Mouse (Mus musculus): ENCODE measurements around the gene Cacna1g. TPM values are rescaled to one million over a fixed set of nuclear protein-coding genes. Genes with fewer than 3 reads are reported as not detected.
A peak's percentile ranks its signal among the peaks of the same experiment; 100 is the strongest.
"Not testable (repeated sequence)": the region's sequence is repeated elsewhere in the genome, so short reads cannot be mapped to it uniquely, and the experiment has no call there.

The Cacna1g gene
- polyA plus RNA-seq, 1 experiment from 2014 or later = 7.6 TPM

DNA sequence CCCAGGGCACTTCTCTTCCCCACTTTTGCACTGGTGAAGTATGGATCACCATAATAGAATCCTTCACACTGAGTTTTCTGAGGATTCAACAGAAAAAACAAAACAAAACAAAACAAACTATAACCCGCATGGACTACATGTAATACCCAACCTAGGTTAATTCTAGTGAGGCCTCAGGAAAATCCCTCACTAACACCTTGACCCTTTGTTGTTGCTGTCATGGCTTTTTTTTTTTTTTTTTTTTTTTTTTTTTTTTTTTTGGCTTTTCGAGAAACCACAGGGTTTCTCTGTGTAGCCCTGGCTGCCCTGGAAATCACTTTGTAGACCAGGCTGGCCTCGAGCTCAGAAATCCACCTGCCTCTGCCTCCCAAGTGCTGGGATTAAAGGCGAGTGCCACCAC is 80.5 kb downstream of the Cacna1g start:
- H3K9me3 ChIP-seq (ENCODE audit: control insufficient read depth, low read length); DNase-seq (ENCODE audit: low spot score, missing footprints); H3K4me1 ChIP-seq (ENCODE audit: control insufficient read depth, insufficient read depth, low read length); H3K27ac ChIP-seq (ENCODE audit: low read depth, low read length); H3K4me2 ChIP-seq; H3K9ac ChIP-seq (ENCODE audit: low read length); ATAC-seq (ENCODE audit: low FRiP score); H3K4me3 ChIP-seq (ENCODE audit: low read depth, low read length); H3K27me3 ChIP-seq (ENCODE audit: control insufficient read depth, insufficient read depth, low read length); H3K36me3 ChIP-seq (ENCODE audit: control insufficient read depth, insufficient read depth, low read length): not testable (repeated sequence)
- WGBS = 87% methylated on average over 4 of the region's 4 CpGs

DNA sequence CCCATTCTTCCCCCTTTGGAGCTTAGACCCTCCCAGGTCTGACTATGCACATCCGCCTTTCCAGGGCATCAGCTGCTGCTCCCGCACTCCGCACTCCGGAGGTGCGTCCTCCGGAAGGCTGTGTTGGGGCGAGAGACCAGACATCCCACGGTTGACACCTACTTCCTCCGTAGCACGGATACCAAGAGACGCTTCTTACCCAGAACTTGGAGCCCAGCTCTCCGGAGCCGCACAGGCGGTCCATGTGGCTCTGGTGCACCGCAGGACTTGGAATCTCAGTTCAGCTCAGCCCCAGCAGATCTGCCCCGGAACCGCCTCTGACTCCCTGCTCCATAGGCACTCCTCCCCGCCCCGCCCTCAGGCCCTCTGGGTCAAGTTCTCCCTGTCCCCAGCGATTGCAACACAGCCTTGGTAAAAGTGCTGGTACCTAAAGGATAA is 81.3 kb downstream of the Cacna1g start, which contains the start of gene Abcc3:
Abcc3 (minus strand) TSS at position 326 of the 438 bp plus-strand sequence.
- Histone ChIP-seq H3K9me3 (ENCODE audit: control insufficient read depth, low read length) (no peaks in the 10 kb centered on the region), H3K27me3 (ENCODE audit: control insufficient read depth, insufficient read depth, low read length) (peaks cover 2% of the 10 kb centered on the region; the same call in 1 of the 2 replicates), H3K4me3 (ENCODE audit: low read depth, low read length) (peak within 1 kb of the TSS; percentile 7; the same call in 1 of the 2 replicates), H3K36me3 (ENCODE audit: control insufficient read depth, insufficient read depth, low read length) (no peaks in the 10 kb centered on the region), H3K9ac (ENCODE audit: low read length) (peak within 1 kb of the TSS; percentile 33; the same call in 1 of the 2 replicates), H3K4me1 (ENCODE audit: control insufficient read depth, insufficient read depth, low read length) (peaks cover 2% of the 10 kb centered on the region; the same call in 1 of the 2 replicates), H3K4me2 (peak within 1 kb of the TSS; percentile 39), H3K27ac (ENCODE audit: low read depth, low read length) (no peak within 1 kb of the TSS)
- no peak for ATAC-seq (ENCODE audit: low FRiP score)
- 16% methylated on average over 20 of the region's 20 CpGs for WGBS
- DNase-seq (ENCODE audit: low spot score, missing footprints) = no peak

DNA sequence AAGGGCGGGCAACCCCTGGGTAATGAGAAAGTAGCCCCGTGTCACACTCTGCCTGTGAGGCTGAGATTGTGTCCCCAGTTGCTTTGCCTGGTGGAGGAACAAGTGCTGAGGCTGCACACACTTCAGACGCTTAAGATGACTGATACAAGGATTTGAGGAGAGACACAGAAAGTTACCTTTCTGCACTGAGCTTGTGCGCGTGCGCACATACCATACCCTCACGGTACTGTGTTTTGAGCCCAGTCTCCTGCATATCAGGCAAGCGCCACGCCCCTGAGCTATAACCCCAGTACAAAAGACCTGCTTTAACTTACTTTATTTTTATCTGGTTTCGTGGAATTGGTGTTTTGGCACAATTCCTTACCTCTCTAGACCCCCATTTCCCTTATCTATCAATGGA is 82.3 kb downstream of the Cacna1g start:
- H3K4me2 ChIP-seq = no peak overlapping the region
- H3K27me3 ChIP-seq (ENCODE audit: control insufficient read depth, insufficient read depth, low read length) = peaks cover 2% of the 10 kb centered on the region; the same call in 1 of the 2 replicates
- ATAC-seq (ENCODE audit: low FRiP score) = no peak
- no peaks in the 10 kb centered on the region for H3K36me3 ChIP-seq (ENCODE audit: control insufficient read depth, insufficient read depth, low read length)
- no peaks in the 10 kb centered on the region for H3K9me3 ChIP-seq (ENCODE audit: control insufficient read depth, low read length)
- H3K9ac ChIP-seq (ENCODE audit: low read length) = no peak overlapping the region
- peaks cover 2% of the 10 kb centered on the region; the same call in 1 of the 2 replicates for H3K4me1 ChIP-seq (ENCODE audit: control insufficient read depth, insufficient read depth, low read length)
- 92% methylated on average over 10 of the region's 10 CpGs for WGBS
- H3K4me3 ChIP-seq (ENCODE audit: low read depth, low read length) = no peak overlapping the region
- DNase-seq (ENCODE audit: low spot score, missing footprints) = peak; percentile 21
- H3K27ac ChIP-seq (ENCODE audit: low read depth, low read length) = no peak overlapping the region

DNA sequence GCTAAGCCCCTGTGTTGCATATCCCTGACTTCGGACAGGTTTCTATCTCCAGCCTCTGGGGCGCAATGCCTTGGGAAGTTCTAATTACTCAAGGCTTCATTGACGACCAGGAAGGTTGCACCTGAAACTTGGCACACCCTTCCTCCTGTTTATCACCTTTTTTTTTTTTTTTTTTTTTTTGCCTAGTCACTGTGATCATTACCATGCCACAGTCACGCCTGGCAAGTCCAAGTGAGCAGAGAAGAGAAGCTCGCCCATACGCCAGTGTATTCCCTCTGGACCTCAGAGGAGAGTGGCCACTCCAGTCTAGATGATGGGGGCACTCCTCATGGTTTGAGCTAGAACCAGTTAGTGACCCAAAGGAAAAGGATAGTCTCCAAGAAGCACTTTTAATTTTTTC is 83.2 kb downstream of the Cacna1g start:
- no peak for ATAC-seq (ENCODE audit: low FRiP score)

DNA sequence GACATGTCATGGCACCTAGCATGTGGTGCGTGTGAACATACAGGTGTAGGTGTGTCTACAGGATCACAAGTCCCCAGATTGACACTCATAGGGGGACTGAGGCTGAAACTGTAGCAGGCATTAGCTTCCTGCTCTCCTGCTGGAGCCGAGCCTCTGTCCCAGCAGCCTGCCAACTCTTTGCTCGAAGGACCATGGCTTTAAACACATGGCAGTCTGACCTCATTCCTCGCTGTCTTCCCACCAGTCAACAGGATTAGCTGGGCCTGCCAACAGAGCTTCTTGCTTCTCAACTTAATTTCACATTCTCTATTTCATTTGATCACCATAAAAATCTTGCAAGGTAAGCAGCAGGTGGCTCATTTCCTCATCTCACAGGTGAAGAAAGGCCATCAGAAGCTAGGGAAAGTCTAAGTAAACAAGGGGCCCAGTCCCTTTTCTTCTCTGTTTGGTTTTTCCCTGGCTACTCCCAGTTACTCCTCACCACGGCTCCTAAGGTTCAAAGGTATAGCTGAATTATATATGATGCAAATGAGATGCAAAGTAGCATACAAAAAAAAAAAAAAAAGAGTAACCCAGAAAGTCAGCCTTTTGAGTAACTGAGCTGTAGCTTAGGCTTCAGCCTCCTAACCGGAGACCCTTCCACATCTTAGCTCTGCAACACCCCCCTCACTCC is 84.1 kb downstream of the Cacna1g start:
- peak; percentile 78 for DNase-seq (ENCODE audit: low spot score, missing footprints)
- no peak overlapping the region for H3K4me3 ChIP-seq (ENCODE audit: low read depth, low read length)
- H3K27ac ChIP-seq (ENCODE audit: low read depth, low read length) = no peak overlapping the region
- peaks cover 2% of the 10 kb centered on the region; the same call in 1 of the 2 replicates for H3K27me3 ChIP-seq (ENCODE audit: control insufficient read depth, insufficient read depth, low read length)
- no peak overlapping the region for H3K4me2 ChIP-seq
- 68% methylated on average over 6 of the region's 6 CpGs for WGBS
- H3K9ac ChIP-seq (ENCODE audit: low read length) = no peak overlapping the region
- no peak for ATAC-seq (ENCODE audit: low FRiP score)
- H3K36me3 ChIP-seq (ENCODE audit: control insufficient read depth, insufficient read depth, low read length) = no peaks in the 10 kb centered on the region
- peaks cover 13% of the 10 kb centered on the region for H3K4me1 ChIP-seq (ENCODE audit: control insufficient read depth, insufficient read depth, low read length)
- no peaks in the 10 kb centered on the region for H3K9me3 ChIP-seq (ENCODE audit: control insufficient read depth, low read length)

More for the DNA sequence above, 83.2 kb downstream of the Cacna1g start:
- Histone ChIP-seq H3K4me1 (ENCODE audit: control insufficient read depth, insufficient read depth, low read length) (peaks cover 10% of the 10 kb centered on the region), H3K36me3 (ENCODE audit: control insufficient read depth, insufficient read depth, low read length) (no peaks in the 10 kb centered on the region), H3K4me2 (no peak overlapping the region), H3K27me3 (ENCODE audit: control insufficient read depth, insufficient read depth, low read length) (peaks cover 2% of the 10 kb centered on the region; the same call in 1 of the 2 replicates), H3K4me3 (ENCODE audit: low read depth, low read length) (no peak overlapping the region), H3K9me3 (ENCODE audit: control insufficient read depth, low read length) (no peaks in the 10 kb centered on the region), H3K9ac (ENCODE audit: low read length) (no peak overlapping the region), H3K27ac (ENCODE audit: low read depth, low read length) (no peak overlapping the region)
- 89% methylated on average over 6 of the region's 6 CpGs for WGBS
- no peak for DNase-seq (ENCODE audit: low spot score, missing footprints)

DNA sequence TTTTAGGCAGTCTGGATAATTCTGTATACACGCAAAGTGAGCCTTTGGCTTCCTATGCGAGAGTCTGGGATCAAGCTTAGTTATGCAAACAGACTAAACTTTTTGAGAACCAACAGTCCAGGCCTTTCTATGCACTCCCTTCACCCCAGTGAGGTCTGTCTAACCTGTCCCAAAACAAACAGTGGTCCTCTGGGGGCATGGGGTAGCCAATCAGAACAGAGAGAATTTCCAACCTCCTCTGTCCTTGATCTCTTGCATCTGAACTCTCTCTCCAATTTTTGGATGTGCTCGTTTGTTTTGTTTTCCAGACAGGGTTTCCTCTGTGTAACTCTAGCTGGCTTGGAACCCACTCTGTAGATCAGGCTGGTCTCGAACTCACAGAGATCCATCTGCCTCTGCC is 85.0 kb downstream of the Cacna1g start:
- WGBS = 89% methylated on average over 4 of the region's 4 CpGs
- ATAC-seq (ENCODE audit: low FRiP score) (no peak), DNase-seq (ENCODE audit: low spot score, missing footprints) (no peak)
- H3K36me3 ChIP-seq (ENCODE audit: control insufficient read depth, insufficient read depth, low read length) = no peaks in the 10 kb centered on the region
- peaks cover 13% of the 10 kb centered on the region for H3K4me1 ChIP-seq (ENCODE audit: control insufficient read depth, insufficient read depth, low read length)
- no peak overlapping the region for H3K4me2 ChIP-seq
- peaks cover 2% of the 10 kb centered on the region; the same call in 1 of the 2 replicates for H3K27me3 ChIP-seq (ENCODE audit: control insufficient read depth, insufficient read depth, low read length)
- H3K4me3 ChIP-seq (ENCODE audit: low read depth, low read length) = no peak overlapping the region
- no peak overlapping the region for H3K9ac ChIP-seq (ENCODE audit: low read length)
- H3K27ac ChIP-seq (ENCODE audit: low read depth, low read length) = no peak overlapping the region
- H3K9me3 ChIP-seq (ENCODE audit: control insufficient read depth, low read length) = no peaks in the 10 kb centered on the region

DNA sequence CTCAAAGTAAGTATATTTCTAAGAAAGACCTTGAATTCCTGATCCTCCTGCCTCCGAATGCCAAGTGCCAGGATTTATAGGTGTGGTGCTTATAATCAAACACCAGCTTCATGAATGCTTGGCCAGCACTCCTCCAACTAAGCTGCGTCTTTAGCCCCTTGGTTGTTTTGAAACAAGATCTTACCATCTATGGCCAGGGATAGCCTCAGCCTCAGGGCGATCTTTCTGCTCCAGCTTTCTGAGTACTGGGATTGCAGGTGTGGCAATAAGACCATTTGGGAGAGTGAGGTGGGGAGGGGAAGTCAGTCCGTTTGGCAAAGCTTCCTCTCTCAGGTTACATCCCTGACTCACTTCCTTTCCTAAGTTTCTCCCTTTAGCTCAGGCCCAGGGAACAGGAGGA is 86.2 kb downstream of the Cacna1g start:
- Histone ChIP-seq H3K27me3 (ENCODE audit: control insufficient read depth, insufficient read depth, low read length) (peaks cover 2% of the 10 kb centered on the region; the same call in 1 of the 2 replicates), H3K4me2 (no peak overlapping the region), H3K9me3 (ENCODE audit: control insufficient read depth, low read length) (no peaks in the 10 kb centered on the region), H3K27ac (ENCODE audit: low read depth, low read length) (no peak overlapping the region), H3K36me3 (ENCODE audit: control insufficient read depth, insufficient read depth, low read length) (no peaks in the 10 kb centered on the region), H3K9ac (ENCODE audit: low read length) (no peak overlapping the region), H3K4me1 (ENCODE audit: control insufficient read depth, insufficient read depth, low read length) (peaks cover 13% of the 10 kb centered on the region), H3K4me3 (ENCODE audit: low read depth, low read length) (no peak overlapping the region)
- WGBS = 85% methylated on average over 4 of the region's 4 CpGs
- ATAC-seq (ENCODE audit: low FRiP score) = no peak
- no peak for DNase-seq (ENCODE audit: low spot score, missing footprints)

DNA sequence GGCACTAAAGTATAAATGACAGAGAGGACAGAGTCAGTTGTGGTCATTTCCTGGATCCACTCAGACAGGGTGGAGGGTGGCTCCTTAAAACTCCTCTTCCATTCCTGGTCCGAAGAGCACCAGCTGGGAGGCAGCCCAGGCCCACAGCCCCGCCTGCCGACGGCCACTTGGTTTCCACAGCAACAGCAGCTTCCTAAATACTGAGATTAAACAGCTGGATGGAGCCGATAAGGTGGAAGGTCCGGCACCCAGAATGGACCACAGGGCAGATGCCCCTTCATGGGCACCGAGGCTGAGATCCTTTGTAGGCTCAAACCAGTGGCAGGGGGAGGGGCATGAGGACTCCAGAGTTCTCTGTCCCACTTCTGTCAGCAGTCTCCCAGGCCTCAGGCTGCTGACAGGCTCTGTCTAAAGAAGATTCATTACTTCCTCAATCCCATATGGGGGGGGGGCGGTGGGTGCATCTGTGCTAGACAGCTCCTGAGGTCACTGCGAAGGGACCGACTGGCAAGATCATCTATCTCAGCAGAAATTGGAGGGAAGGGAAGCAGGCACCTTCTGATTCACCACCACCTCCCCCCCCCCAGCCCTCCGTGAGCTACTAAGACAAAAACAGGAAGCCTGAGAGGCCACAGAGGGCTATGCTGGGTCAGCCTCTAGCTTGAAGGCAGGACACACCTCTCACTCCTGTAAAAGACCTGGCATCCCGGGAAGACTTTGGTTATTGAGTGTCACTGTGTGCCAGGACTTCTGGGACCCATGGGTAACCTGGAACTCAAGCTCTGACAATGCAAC is 87.8 kb downstream of the Cacna1g start:
- Histone ChIP-seq H3K9ac (ENCODE audit: low read length) (no peak overlapping the region), H3K27ac (ENCODE audit: low read depth, low read length) (no peak overlapping the region), H3K27me3 (ENCODE audit: control insufficient read depth, insufficient read depth, low read length) (no peaks in the 10 kb centered on the region), H3K4me3 (ENCODE audit: low read depth, low read length) (no peak overlapping the region), H3K9me3 (ENCODE audit: control insufficient read depth, low read length) (no peaks in the 10 kb centered on the region), H3K4me2 (no peak overlapping the region; the same call in 1 of the 2 replicates), H3K4me1 (ENCODE audit: control insufficient read depth, insufficient read depth, low read length) (peaks cover 10% of the 10 kb centered on the region), H3K36me3 (ENCODE audit: control insufficient read depth, insufficient read depth, low read length) (no peaks in the 10 kb centered on the region)
- DNase-seq (ENCODE audit: low spot score, missing footprints) (peak; percentile 85), ATAC-seq (ENCODE audit: low FRiP score) (peak; percentile 40; the same call in 1 of the 2 replicates)
- 33% methylated on average over 12 of the region's 12 CpGs for WGBS

DNA sequence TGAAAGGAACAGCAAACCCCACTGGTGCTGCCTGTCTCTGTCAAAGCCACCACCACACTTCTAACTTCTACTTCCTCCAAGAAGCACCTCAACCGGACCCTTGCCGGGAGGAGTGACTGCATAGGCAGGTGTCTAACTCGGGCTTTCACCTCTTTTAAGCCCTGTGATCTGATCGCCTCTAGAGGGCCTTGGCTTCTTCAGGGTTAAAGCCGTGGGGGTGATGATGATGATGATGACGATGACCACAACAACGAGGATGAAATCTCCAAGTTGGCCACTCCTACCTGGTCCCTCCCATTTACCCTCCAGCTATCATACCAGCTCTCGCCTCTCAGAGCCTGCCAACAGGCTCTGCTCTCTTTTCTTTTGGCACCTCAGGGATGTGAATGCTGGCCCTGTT is 94.3 kb downstream of the Cacna1g start:
- DNase-seq (ENCODE audit: low spot score, missing footprints) = no peak
- no peaks in the 10 kb centered on the region for H3K4me1 ChIP-seq (ENCODE audit: control insufficient read depth, insufficient read depth, low read length)
- H3K27me3 ChIP-seq (ENCODE audit: control insufficient read depth, insufficient read depth, low read length) = no peaks in the 10 kb centered on the region
- H3K9me3 ChIP-seq (ENCODE audit: control insufficient read depth, low read length) = no peaks in the 10 kb centered on the region
- no peak overlapping the region for H3K4me3 ChIP-seq (ENCODE audit: low read depth, low read length)
- H3K27ac ChIP-seq (ENCODE audit: low read depth, low read length) = no peak overlapping the region
- H3K4me2 ChIP-seq = no peak overlapping the region
- H3K9ac ChIP-seq (ENCODE audit: low read length) = no peak overlapping the region
- H3K36me3 ChIP-seq (ENCODE audit: control insufficient read depth, insufficient read depth, low read length) = no peaks in the 10 kb centered on the region
- WGBS = 80% methylated on average over 8 of the region's 8 CpGs
- ATAC-seq (ENCODE audit: low FRiP score) = no peak

All from midbrain, embryonic 11.5 days (tissue).